Mouse (Mus musculus) cerebellum, postnatal 4 days (tissue): ENCODE data around the gene Rpl18a.

Experiments used
- DNase-seq, 2 experiments: peaks; one replicate each; pipeline ENCODE4 v3.0.0; 2022; ENCODE audit warnings: low spot score in 2 of 2, mixed read lengths in 1 of 2

Gene Rpl18a

GRCm38 (mm10) chr8:70880546-70880945, 16.7 kb downstream of the Rpl18a start:
- DNase-seq = peak in 1 of 2 experiments; percentile 1

- peak in 1 of 2 experiments; percentile 76 for DNase-seq
These were observed 17.1 kb downstream of the Rpl18a start for GRCm38 (mm10) chr8:70880126-70880525.

- DNase-seq = peak in 1 of 2 experiments; percentile 4
These were observed 17.7 kb downstream of the Rpl18a start for GRCm38 (mm10) chr8:70879500-70879899.

GRCm38 (mm10) chr8:70878178-70878577, 19.0 kb downstream of the Rpl18a start:
- no peak for DNase-seq

- DNase-seq = no peak
These were observed 20.8 kb downstream of the Rpl18a start for GRCm38 (mm10) chr8:70876382-70876781.

GRCm38 (mm10) chr8:70874441-70874840, 22.8 kb downstream of the Rpl18a start:
- DNase-seq = no peak

- peak; percentile 93 to 94 for DNase-seq
These were observed 23.7 kb downstream of the Rpl18a start, which contains the start of gene Ccdc124 for GRCm38 (mm10) chr8:70873364-70873985. Gene Ccdc124, minus strand, starts transcription at chr8:70873935.

GRCm38 (mm10) chr8:70872643-70873363, 24.4 kb downstream of the Rpl18a start:
- no peak for DNase-seq

GRCm38 (mm10) chr8:70871195-70871807, 25.9 kb downstream of the Rpl18a start:
- no peak for DNase-seq

GRCm38 (mm10) chr8:70869601-70870041, 27.6 kb downstream of the Rpl18a start:
- DNase-seq = peak; percentile 61 to 78

GRCm38 (mm10) chr8:70869199-70869571, 28.0 kb downstream of the Rpl18a start:
- DNase-seq = no peak

- peak in 1 of 2 experiments; percentile 35 for DNase-seq
These were observed 28.5 kb downstream of the Rpl18a start for GRCm38 (mm10) chr8:70868559-70869198.

GRCm38 (mm10) chr8:70866566-70866965, 30.6 kb downstream of the Rpl18a start:
- DNase-seq = no peak

GRCm38 (mm10) chr8:70866001-70866520, 31.2 kb downstream of the Rpl18a start:
- DNase-seq = no peak

- peak; percentile 97 to 99 for DNase-seq
These were observed 31.7 kb downstream of the Rpl18a start for GRCm38 (mm10) chr8:70865350-70866000.

GRCm38 (mm10) chr8:70864712-70865221, 32.4 kb downstream of the Rpl18a start:
- DNase-seq = peak in 1 of 2 experiments; percentile 48

- no peak for DNase-seq
These were observed 33.1 kb downstream of the Rpl18a start for GRCm38 (mm10) chr8:70863956-70864711.

GRCm38 (mm10) chr8:70862824-70863641, 34.2 kb downstream of the Rpl18a start, which contains the start of gene Kcnn1:
Gene Kcnn1, minus strand, starts transcription at chr8:70863258.
- DNase-seq = no peak

- no peak for DNase-seq
These were observed 39.7 kb downstream of the Rpl18a start for GRCm38 (mm10) chr8:70857516-70857915.
